Mouse (Mus musculus): ENCODE results near the gene Slc43a3.
A peak's percentile ranks its signal among the peaks of the same experiment; 100 is the strongest.

Gene Slc43a3

GRCm38 (mm10) chr2:84938249-84938946 lies 2.0 kb downstream of the Slc43a3 start:
- DNase-seq = peak; percentile 61

- DNase-seq = no peak
Measured at GRCm38 (mm10) chr2:84939306-84939705, 2.9 kb downstream of the Slc43a3 start.

GRCm38 (mm10) chr2:84939711-84940110 lies 3.3 kb downstream of the Slc43a3 start:
- no peak for DNase-seq

GRCm38 (mm10) chr2:84941332-84941731 lies 5.0 kb downstream of the Slc43a3 start:
- DNase-seq = no peak

- DNase-seq = no peak
Measured at GRCm38 (mm10) chr2:84941795-84942194, 5.4 kb downstream of the Slc43a3 start.

- DNase-seq = no peak
Measured at GRCm38 (mm10) chr2:84947154-84947771, 10.9 kb downstream of the Slc43a3 start.

- DNase-seq = no peak
Measured at GRCm38 (mm10) chr2:84948252-84948651, 11.9 kb downstream of the Slc43a3 start.

- DNase-seq = no peak
Measured at GRCm38 (mm10) chr2:84948721-84949120, 12.3 kb downstream of the Slc43a3 start.

GRCm38 (mm10) chr2:84951027-84951426 lies 14.6 kb downstream of the Slc43a3 start:
- no peak for DNase-seq

- DNase-seq = no peak
Measured at GRCm38 (mm10) chr2:84952251-84952650, 15.9 kb downstream of the Slc43a3 start.

GRCm38 (mm10) chr2:84952693-84953092 lies 16.3 kb downstream of the Slc43a3 start:
- no peak for DNase-seq

GRCm38 (mm10) chr2:84955435-84955834 lies 19.1 kb downstream of the Slc43a3 start:
- DNase-seq = no peak

- DNase-seq = peak; percentile 62
Measured at GRCm38 (mm10) chr2:84956274-84956673, 19.9 kb downstream of the Slc43a3 start.

GRCm38 (mm10) chr2:84958588-84959264 lies 22.3 kb downstream of the Slc43a3 start:
- DNase-seq = no peak

- peak; percentile 70 for DNase-seq
Measured at GRCm38 (mm10) chr2:84961300-84961699, 24.9 kb downstream of the Slc43a3 start.

- no peak for DNase-seq
Measured at GRCm38 (mm10) chr2:84961901-84962300, 25.5 kb downstream of the Slc43a3 start.

GRCm38 (mm10) chr2:84962906-84963507 lies 26.6 kb downstream of the Slc43a3 start:
- no peak for DNase-seq

GRCm38 (mm10) chr2:84964111-84964801 lies 27.9 kb downstream of the Slc43a3 start:
- no peak for DNase-seq

GRCm38 (mm10) chr2:84967318-84967991 lies 31.1 kb downstream of the Slc43a3 start:
- DNase-seq = no peak

- no peak for DNase-seq
Measured at GRCm38 (mm10) chr2:84975580-84975979, 39.2 kb downstream of the Slc43a3 start.

- no peak for DNase-seq
Measured at GRCm38 (mm10) chr2:84980188-84980587, 43.8 kb downstream of the Slc43a3 start, which contains the start of gene Prg2. TSS of gene Prg2 (plus strand) at chr2:84980461.

- DNase-seq = no peak
Measured at GRCm38 (mm10) chr2:84987930-84988329, 51.6 kb downstream of the Slc43a3 start, which contains the start of gene Prg3. TSS of gene Prg3 (plus strand) at chr2:84988215.
